Mouse (Mus musculus) myocyte (in vitro differentiated cells): ENCODE measurements around the gene Rnf216.
A peak's percentile ranks its signal among the peaks of the same experiment; 100 is the strongest.

Experiments
- CEBPB ChIP-seq: IDR thresholded peaks from 2 replicates; pipeline ENCODE4 v1.6.1; 2011; ENCODE audit warnings: mild to moderate bottlenecking, moderate library complexity; ENCODE audit not compliant: poor library complexity, insufficient read depth, severe bottlenecking
- MAX ChIP-seq: IDR thresholded peaks from one replicate; pipeline ENCODE4 v1.6.1; 2011; ENCODE audit warnings: low read depth, mild to moderate bottlenecking, control low read depth
- MYOG ChIP-seq, 3 experiments: IDR thresholded peaks; one replicate each; pipeline ENCODE4 v1.6.1; 2011; ENCODE audit warnings: control low read depth in 2 of 3, low read depth in 2 of 3, mild to moderate bottlenecking in 2 of 3; ENCODE audit not compliant: insufficient read length in 2 of 3, control insufficient read depth in 1 of 3, insufficient read depth in 1 of 3
- POLR2A ChIP-seq: IDR thresholded peaks from one replicate; pipeline ENCODE4 v1.6.1; 2011; ENCODE audit warnings: low read depth, mild to moderate bottlenecking, control low read depth, moderate library complexity; ENCODE audit not compliant: insufficient read length
- TCF12 ChIP-seq: IDR thresholded peaks from one replicate; pipeline ENCODE4 v1.6.1; 2011; ENCODE audit warnings: mild to moderate bottlenecking, control low read depth; ENCODE audit not compliant: poor library complexity, insufficient read depth, severe bottlenecking
- TCF3 ChIP-seq: IDR thresholded peaks from one replicate; pipeline ENCODE4 v1.6.1; 2011; ENCODE audit warnings: low read depth, control low read depth; ENCODE audit not compliant: insufficient read length

DNA sequence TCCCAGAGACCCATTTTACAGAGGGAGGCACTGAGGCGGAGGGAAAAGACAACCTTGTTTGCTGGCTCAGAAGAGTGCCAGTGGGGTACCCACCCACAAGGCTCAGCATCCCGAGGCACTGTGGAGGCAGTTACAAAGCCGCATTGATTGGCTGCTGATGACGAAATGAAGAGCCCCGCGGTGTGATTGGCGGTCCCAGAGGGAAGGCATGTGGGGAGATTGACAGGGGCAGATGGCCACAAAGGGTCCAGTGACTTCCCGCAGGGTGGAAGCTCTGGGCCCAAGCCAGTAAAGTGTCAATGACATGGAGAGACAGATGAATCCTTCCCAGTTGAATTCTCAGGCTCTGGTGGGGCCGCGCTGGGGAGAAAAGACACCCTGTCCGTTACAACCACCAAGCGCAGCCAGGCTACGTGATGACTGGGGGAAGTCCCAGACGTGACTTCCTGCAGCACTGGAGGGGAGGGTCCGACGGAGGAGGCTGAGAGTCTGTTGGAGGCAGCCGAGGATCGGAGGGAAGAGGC lies 138.1 kb downstream of the Rnf216 start:
- TF ChIP-seq TCF12 (peak; percentile 70), CEBPB (0 out of 2 replicates have a peak, but pooled peaks have one; percentile 17), POLR2A (peak; percentile 67), MAX (no peak), MYOG (IDR thresholded peaks at IDR 0.05; ENCODE audit: control insufficient read depth in 1 of 3, insufficient read depth in 1 of 3, insufficient read length in 2 of 3, low read depth in 2 of 3) (no peak), TCF3 (peak; percentile 79)
